Mouse (Mus musculus) gastrocnemius, adult 2 months (tissue): Measurements from ENCODE around the gene Dnmt3a. TPM values are rescaled to one million over a fixed set of nuclear protein-coding genes. Genes with fewer than 3 reads are reported as not detected.

Source experiments
- DNase-seq: peaks from one replicate; pipeline ENCODE4 v3.0.0; 2022
- H3K27ac ChIP-seq: fragments of 200-600 bp; 2 replicates; pipeline ENCODE4 v1.8.1; 2022; ENCODE audit warnings: mild to moderate bottlenecking
- H3K4me3 ChIP-seq: fragments of 200-600 bp; 2 replicates; pipeline ENCODE4 v1.8.1; 2022; ENCODE audit warnings: mild to moderate bottlenecking, moderate library complexity
- CTCF ChIP-seq: fragments of 200-600 bp; IDR thresholded peaks from 2 replicates; pipeline ENCODE4 v1.8.1; 2022; ENCODE audit warnings: antibody characterized with exemption, mild to moderate bottlenecking, moderate library complexity
- intact Hi-C: fragments of 180-260 bp; cut with DNase I; formaldehyde crosslinking; loops from one replicate; pipeline ENCODE4 v1.15.1; 2025
- total RNA-seq, 2 experiments: library from RNA; stranded (reverse); gene quantifications; 2 replicates each; pipeline ENCODE4 v1.2.3; 2021

Gene Dnmt3a
- total RNA-seq, 2 experiments from 2014 or later: 57.5 to 97.5 TPM

- Histone ChIP-seq H3K27ac (peak overlapping the region; percentile 96), H3K4me3 (peak overlapping the region; percentile 56)
- intact Hi-C loops: no loop called here
These were observed 4.6 kb downstream of the Dnmt3a start for GRCm38 (mm10) chr12:3810455-3810854.

GRCm38 (mm10) chr12:3811596-3811995, 5.8 kb downstream of the Dnmt3a start:
- intact Hi-C loops: no loop called here
- Histone ChIP-seq H3K27ac (peak overlapping the region; percentile 96), H3K4me3 (peak overlapping the region; percentile 56)
- peak; percentile 35 for DNase-seq
- no peak for TF ChIP-seq CTCF

More at GRCm38 (mm10) chr12:3810455-3810854, 4.6 kb downstream of the Dnmt3a start:
- DNase-seq: peak; percentile 47
- no peak for TF ChIP-seq CTCF

GRCm38 (mm10) chr12:3812251-3812650, 6.4 kb downstream of the Dnmt3a start:
- Histone ChIP-seq H3K4me3 (peak overlapping the region; percentile 38), H3K27ac (peak overlapping the region; percentile 78)
- peak; percentile 36 for DNase-seq
- no peak for TF ChIP-seq CTCF
- intact Hi-C loops: no loop called here

GRCm38 (mm10) chr12:3813138-3813537, 7.3 kb downstream of the Dnmt3a start:
- peak; percentile 73 for DNase-seq
- 0 out of 2 replicates have a peak overlapping the region, but pooled peaks have one; percentile 38 for H3K4me3 ChIP-seq
- intact Hi-C loops: no loop called here
- peak overlapping the region; percentile 78 for H3K27ac ChIP-seq
- TF ChIP-seq CTCF: no peak

GRCm38 (mm10) chr12:3815386-3815785, 9.6 kb downstream of the Dnmt3a start:
- TF ChIP-seq CTCF: no peak
- Histone ChIP-seq H3K27ac (peak overlapping the region; percentile 53), H3K4me3 (no peak overlapping the region)
- no peak for DNase-seq
- intact Hi-C loops: loop anchor here (2.0 kb wide), 1 partner anchor 19 kb away; no protein-coding TSS in a partner anchor

GRCm38 (mm10) chr12:3817033-3817432, 11.2 kb downstream of the Dnmt3a start:
- intact Hi-C loops: no loop called here
- TF ChIP-seq CTCF: peak; percentile 25; the same call in 1 of the 2 replicates
- no peak for DNase-seq
- H3K4me3 ChIP-seq: no peak overlapping the region
- 0 out of 2 replicates have a peak overlapping the region, but pooled peaks have one; percentile 13 for H3K27ac ChIP-seq

GRCm38 (mm10) chr12:3817566-3817965, 11.8 kb downstream of the Dnmt3a start:
- Histone ChIP-seq H3K27ac (peak overlapping the region; percentile 13; the same call in 1 of the 2 replicates), H3K4me3 (no peak overlapping the region)
- DNase-seq: peak; percentile 62
- intact Hi-C loops: no loop called here
- TF ChIP-seq CTCF: no peak

GRCm38 (mm10) chr12:3819899-3820298, 14.1 kb downstream of the Dnmt3a start:
- no peak for DNase-seq
- no peak overlapping the region for H3K4me3 ChIP-seq
- intact Hi-C loops: no loop called here
- H3K27ac ChIP-seq: no peak overlapping the region
- TF ChIP-seq CTCF: no peak

GRCm38 (mm10) chr12:3823408-3823807, 17.6 kb downstream of the Dnmt3a start:
- TF ChIP-seq CTCF: no peak
- no peak overlapping the region for H3K27ac ChIP-seq
- peak; percentile 15 for DNase-seq
- intact Hi-C loops: no loop called here
- no peak overlapping the region for H3K4me3 ChIP-seq

- intact Hi-C loops: no loop called here
- peak overlapping the region; percentile 28; the same call in 1 of the 2 replicates for H3K27ac ChIP-seq
- no peak overlapping the region for H3K4me3 ChIP-seq
- no peak for DNase-seq
- TF ChIP-seq CTCF: no peak
These were observed 19.3 kb downstream of the Dnmt3a start for GRCm38 (mm10) chr12:3824906-3825713.

GRCm38 (mm10) chr12:3825714-3826080, 19.9 kb downstream of the Dnmt3a start:
- Histone ChIP-seq H3K4me3 (no peak overlapping the region), H3K27ac (no peak overlapping the region)
- TF ChIP-seq CTCF: no peak
- intact Hi-C loops: no loop called here
- DNase-seq: no peak

GRCm38 (mm10) chr12:3827771-3828170, 22.0 kb downstream of the Dnmt3a start:
- no peak for DNase-seq
- intact Hi-C loops: no loop called here
- TF ChIP-seq CTCF: no peak
- H3K4me3 ChIP-seq: no peak overlapping the region
- no peak overlapping the region for H3K27ac ChIP-seq

GRCm38 (mm10) chr12:3833059-3833760, 27.4 kb downstream of the Dnmt3a start:
- no peak for TF ChIP-seq CTCF
- intact Hi-C loops: no loop called here
- Histone ChIP-seq H3K27ac (peak overlapping the region; percentile 86), H3K4me3 (peak overlapping the region; percentile 61)
- DNase-seq: no peak
